Mouse (Mus musculus) G1E (cell line): ENCODE measurements around the gene Sptlc2.

ENCODE experiments used
- CTCF ChIP-seq: IDR thresholded peaks from 2 replicates; pipeline ENCODE4 v1.5.1; 2012; ENCODE audit warnings: low read depth, low read length, inconsistent platforms, mixed read lengths
- TAL1 ChIP-seq: conservative IDR thresholded peaks from 2 replicates; pipeline ENCODE4 v1.6.1; 2012; ENCODE audit warnings: low read depth, low read length, inconsistent platforms, mixed read lengths

GRCm38 (mm10) chr12:87278118-87278730 is 109.9 kb downstream of the Sptlc2 start:
- TF ChIP-seq CTCF (no peak), TAL1 (no peak)
